Mouse (Mus musculus) gastrocnemius, adult 8-10 months (tissue): Measurements from ENCODE around the gene Prok2. TPM values are rescaled to one million over a fixed set of nuclear protein-coding genes. Genes with fewer than 3 reads are reported as not detected.

Source experiments
- DNase-seq, 2 experiments: peaks; one replicate each; pipeline ENCODE4 v3.0.0; 2022; ENCODE audit warnings: low spot score in 2 of 2
- total RNA-seq, 4 experiments: library from RNA; stranded (reverse); gene quantifications; 2 replicates each; pipeline ENCODE4 v1.2.4; 2022

The Prok2 gene
- total RNA-seq: not detected

DNA sequence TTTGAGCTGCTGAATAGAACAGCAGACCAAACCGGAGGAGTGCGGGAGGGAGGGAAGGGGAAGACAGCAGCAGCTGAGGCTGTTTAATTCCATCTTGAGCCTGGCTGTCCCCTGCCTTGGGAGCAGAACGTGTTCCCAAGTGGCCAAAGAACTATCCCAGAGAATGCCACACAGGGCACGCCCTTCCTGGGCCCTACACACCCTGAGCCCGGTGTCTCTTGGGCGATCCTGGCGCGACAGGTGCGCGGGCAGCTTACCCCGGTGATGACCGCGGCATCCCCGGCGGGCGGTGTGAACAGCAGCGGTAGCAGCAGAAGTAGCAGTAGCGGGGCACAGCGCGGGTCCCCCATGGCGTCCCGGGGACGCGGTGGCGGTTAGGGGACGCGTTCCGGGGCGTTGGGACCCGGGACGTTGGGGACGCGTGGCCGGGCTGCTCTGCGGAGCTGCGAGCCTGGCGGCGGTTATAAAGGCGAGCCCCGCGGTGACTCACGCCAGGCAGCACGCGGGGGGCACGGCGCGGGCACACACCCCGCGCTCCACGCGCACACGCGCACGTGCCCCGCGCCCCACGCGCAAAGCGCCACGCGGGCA, at the start of gene Prok2:
TSS of gene Prok2 (minus strand) at position 422 of the 591 bp plus-strand sequence.
- DNase-seq: no peak

GRCm38 (mm10) chr6:99774680-99775079, 48.5 kb upstream of the Prok2 start:
- no peak for DNase-seq

- no peak for DNase-seq
These were observed 42.3 kb upstream of the Prok2 start for GRCm38 (mm10) chr6:99768495-99768894.

GRCm38 (mm10) chr6:99764916-99765315, 38.7 kb upstream of the Prok2 start:
- no peak for DNase-seq

GRCm38 (mm10) chr6:99762069-99762985, 36.1 kb upstream of the Prok2 start:
- DNase-seq: no peak

DNA sequence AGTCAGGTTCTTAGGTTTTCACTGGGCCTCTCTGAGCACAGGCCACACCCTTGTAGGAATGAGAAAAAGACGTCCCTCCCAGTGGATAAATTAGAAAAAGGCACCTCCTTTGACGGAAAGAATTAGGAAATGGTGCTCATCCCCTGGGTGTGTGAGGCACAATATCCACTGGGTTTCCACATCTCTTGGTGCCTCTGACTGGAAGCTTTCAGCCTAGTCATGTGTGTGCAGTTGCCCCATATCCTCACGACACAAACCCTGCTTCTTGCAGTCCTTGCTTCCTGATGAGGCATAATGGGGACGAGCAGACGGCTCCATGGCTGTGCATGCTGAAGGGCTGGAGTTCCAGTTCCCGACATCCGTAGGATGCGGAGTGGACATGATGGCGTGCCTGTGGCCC, 29.9 kb upstream of the Prok2 start:
- DNase-seq: no peak

DNA sequence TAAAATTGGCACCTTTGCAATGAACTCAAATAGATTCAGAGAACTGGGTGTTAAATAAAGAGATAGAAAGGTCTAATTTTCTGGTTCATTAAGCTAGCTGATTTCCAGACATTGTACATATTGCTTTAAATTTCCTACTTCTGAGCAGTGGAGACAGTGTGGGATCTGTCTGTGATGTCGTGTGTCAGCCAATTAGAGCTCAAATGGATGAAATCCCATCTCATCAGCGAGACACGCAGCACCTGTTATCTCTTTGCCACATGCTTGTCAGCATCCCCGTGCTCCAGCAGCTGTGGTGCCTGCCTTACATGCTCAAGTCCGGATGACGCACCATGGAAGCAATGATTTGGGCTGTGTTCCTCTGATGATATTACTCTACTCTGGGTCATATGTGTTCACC, 25.1 kb upstream of the Prok2 start:
- DNase-seq: no peak

- DNase-seq: no peak
These were observed 20.1 kb upstream of the Prok2 start for GRCm38 (mm10) chr6:99746275-99746674.

GRCm38 (mm10) chr6:99742866-99743265, 16.7 kb upstream of the Prok2 start:
- DNase-seq: no peak

DNA sequence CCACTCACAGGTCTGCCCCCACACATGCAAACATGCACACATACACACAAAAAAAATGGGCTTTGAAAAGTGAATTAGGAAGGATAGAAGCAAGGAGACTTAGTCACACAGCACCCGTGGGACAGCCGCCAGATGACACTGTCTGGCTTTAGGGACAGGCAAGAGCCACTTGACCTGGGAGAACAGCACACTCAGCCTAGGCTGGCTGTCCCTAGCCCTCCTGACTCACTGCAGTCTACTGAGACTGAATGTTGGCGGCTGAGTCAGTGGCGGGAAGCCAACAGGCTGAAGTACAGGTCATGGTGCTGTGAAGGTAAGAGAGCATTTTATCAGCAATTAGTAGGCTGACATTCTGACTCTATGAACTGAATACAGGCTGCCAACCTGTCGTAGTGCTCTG, 8.5 kb upstream of the Prok2 start:
- no peak for DNase-seq

- no peak for DNase-seq
These were observed 6.5 kb upstream of the Prok2 start for GRCm38 (mm10) chr6:99732673-99733072.

DNA sequence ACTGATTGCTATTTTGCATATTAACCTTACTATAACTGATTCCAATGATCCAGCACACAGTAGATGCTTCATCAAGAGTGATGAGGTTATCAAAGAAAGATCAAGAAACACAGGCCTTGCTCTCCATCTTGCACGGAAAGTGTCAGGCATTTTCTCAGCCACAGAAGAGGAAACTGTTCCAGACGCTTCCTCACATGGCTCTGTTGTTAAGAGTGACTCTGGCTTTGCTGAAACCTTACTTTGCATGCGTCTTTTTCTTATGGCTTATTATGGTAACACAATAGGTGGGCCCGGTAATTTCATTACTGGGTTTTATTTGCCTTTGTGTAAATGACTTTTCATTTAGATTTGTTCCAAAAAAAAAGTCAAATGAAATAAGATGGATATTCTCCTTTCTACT, 5.7 kb upstream of the Prok2 start:
- DNase-seq: no peak

DNA sequence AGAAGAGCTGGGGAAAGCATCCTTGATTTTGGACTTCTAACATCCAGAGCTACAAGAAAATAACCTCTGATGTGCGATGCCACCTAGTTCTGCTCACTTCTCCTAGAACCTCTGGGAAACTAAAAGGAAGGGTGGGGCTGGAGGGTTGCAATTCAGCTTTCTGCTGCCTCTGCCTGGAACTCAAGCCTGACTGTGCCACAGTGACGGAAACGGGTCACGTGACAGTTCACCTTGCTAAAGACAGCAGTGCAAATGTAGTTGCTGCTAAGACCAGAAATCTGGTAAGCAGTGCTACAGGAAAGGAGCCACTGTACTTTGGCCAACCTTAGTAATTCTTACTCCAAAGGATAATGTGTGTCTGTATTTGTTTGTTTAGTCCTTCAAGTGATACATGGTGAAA, 3.7 kb upstream of the Prok2 start:
- DNase-seq: no peak

DNA sequence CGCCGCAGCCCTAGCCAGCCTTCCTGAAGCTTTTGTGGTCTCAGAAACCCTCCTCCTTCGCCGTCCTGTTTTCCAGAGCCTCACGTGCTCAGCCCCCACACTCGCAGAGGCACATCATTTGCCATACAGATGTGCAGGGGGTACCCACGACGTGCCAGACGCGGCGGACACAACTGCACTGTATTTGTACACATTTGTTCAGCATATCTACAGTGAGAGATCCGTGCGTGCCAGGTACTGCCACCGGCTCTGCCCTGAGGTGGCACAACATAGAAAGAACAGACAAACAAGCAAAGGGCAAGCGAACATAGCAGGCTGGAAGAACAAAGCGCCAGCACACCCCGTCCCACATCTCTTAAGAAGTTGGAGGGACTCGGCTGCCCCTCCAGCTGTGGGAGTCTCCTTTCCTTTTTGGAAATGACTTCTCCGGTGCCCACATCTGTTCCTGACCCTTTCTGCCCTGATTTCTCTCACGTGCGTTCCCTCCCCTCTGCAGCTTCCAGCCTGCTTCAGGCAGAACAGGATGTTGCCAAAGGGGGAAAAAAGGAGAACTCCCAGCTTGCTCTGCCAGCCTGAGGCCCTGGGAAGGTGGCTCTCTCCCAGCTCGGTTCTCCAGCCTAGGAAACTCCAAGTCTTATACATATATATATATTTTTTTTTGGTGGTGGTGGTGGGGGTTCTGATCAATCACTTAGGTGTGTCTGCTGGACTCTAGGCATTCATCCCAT, 548 bp upstream of the Prok2 start:
- DNase-seq: no peak

DNA sequence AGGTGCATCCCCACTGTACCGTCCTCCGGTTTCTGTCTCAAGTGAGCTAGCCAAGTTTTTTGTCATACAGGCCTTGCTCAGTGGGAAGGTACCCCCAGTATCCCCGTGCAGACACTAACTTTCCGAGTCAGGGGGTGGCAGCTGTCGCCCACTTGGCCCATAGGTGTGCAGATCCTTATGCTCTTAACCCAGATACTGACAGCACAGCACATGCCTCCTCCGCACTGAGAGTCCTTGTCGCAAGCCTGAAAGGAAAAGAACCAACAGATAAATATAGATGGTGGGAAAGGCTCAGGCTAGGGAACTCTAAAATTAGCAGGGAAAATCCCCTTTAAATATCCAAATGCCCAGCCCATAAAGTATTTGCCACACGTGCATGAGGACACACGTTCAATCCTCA, 3.8 kb downstream of the Prok2 start:
- DNase-seq: no peak

DNA sequence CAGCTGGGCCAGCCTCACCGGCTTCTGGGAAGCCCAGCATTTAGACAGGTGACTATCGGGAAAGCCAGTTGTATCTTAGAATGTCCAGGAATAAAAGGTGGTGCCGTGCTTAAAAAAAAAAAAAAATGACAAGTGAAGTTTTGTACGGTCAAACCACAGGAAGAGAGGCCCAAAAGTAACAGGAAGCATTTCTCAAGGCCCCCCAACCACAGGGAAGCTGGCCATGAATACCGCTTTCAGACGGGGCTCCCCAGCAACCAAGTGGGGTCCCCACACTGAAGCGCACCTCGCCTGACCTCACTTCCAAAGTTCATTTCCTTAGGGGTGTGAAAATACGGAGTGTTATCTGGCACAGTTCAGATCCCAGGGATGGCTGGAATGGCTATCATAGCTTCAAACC, 5.2 kb downstream of the Prok2 start:
- no peak for DNase-seq

DNA sequence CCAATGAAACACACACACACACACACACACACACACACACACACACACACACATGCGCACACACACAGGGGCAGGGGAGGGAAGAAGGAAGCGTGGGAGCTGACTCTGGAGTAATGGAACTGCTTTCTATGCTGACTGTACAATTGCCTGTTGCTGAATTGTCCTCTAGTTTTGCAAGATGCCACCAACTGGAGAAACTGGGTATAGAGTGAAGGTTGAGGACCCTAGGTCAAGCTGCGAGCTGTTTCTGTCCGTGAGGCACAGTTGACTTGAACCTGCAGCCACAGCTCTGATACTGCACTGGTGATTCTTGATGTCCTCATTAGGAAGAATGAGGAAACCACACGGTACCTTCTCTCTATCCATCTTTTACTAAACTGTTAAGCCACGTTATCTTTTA, 10.3 kb downstream of the Prok2 start:
- DNase-seq: no peak

GRCm38 (mm10) chr6:99715191-99715590, 11.0 kb downstream of the Prok2 start:
- no peak for DNase-seq

DNA sequence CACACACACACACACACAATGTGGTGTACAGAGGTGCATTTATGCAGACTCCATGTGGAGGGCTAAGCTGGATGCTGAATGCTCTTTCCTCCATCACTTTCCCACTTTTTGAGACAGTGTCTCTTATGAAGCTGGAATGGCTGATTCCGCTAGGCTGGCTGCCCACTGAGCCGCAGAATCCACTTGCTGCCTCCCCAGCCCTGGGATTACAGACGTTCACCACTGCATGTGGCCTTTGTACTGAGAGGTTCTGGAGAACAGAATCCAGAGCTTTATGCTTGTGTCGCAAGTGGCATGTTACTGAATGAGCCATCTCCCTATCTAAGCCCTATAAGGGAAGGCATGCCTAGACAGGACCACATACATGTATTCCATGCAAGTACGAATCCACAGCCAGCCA, 12.9 kb downstream of the Prok2 start:
- DNase-seq: no peak

- DNase-seq: no peak
These were observed 14.6 kb downstream of the Prok2 start for GRCm38 (mm10) chr6:99711576-99712101.

DNA sequence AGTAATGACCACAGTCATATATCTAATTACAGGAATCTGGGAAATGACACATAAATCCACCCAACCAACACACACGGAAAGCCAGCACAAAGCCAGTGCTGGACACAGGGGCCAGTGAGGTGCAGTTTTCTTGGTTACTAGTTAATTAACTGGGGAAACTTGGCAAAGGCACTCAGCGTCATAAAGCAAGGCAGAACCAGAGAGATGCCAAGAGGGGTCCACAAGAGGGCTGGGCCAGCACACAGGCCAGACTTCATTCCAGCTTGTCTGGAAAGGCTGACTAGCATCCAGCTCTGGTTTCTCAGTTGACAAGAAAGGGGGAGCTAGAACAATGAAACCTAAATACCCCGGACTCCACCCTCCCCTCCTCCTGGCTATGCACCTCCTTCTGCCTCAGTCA, 25.7 kb downstream of the Prok2 start:
- no peak for DNase-seq
